Mouse (Mus musculus) layer of hippocampus, postnatal 10 days (tissue): ENCODE data around the gene Defb7. TPM values are rescaled to one million over a fixed set of nuclear protein-coding genes. Genes with fewer than 3 reads are reported as not detected.

Experiments
- DNase-seq, 2 experiments: peaks; one replicate each; pipeline ENCODE4 v3.0.0; 2021; ENCODE audit warnings: low spot score in 2 of 2
- long read RNA-seq: library from polyadenylated mRNA; stranded (forward); transcript quantifications from one replicate; pipeline ENCODE4 v2.0.0, GENCODE M21; 2023
- microRNA-seq, 2 experiments: library from miRNA; unstranded; fragments of <30 nt; microRNA quantifications; one replicate each; pipeline ENCODE4 v1.2.0; 2021
- total RNA-seq, 2 experiments: library from RNA; stranded (reverse); gene quantifications; 2 replicates each; pipeline ENCODE4 v1.2.3; 2021

The Defb7 gene
- total RNA-seq, result not detected
- long read RNA-seq, result 0 reads

GRCm38 (mm10) chr8:19494797-19495196 is at the start of gene Defb7:
Defb7 (plus strand) TSS chr8:19495097.
- DNase-seq, result no peak

- DNase-seq, result no peak
Measured at GRCm38 (mm10) chr8:19446378-19446777, 48.5 kb upstream of the Defb7 start.

- no peak for DNase-seq
Measured at GRCm38 (mm10) chr8:19461355-19461754, 33.5 kb upstream of the Defb7 start.

GRCm38 (mm10) chr8:19469026-19469425 is 25.9 kb upstream of the Defb7 start:
- no peak for DNase-seq

- no peak for DNase-seq
Measured at GRCm38 (mm10) chr8:19500524-19500923, 5.6 kb downstream of the Defb7 start.

GRCm38 (mm10) chr8:19535195-19535829 is 40.4 kb downstream of the Defb7 start:
- DNase-seq, result no peak

GRCm38 (mm10) chr8:19540376-19540775 is 45.5 kb downstream of the Defb7 start:
- no peak for DNase-seq

Small RNA genes within 50 kb of the gene (microRNA-seq; reads per million reads assigned to microRNA genes)
- gene Gm27288 (0 reads per million in 2 experiments), gene Gm27852 (0 reads per million in 2 experiments)

Other genes starting within 250 kb of the Defb7 start
- not detected for gene Defb5, start 247.5 kb upstream of the Defb7 start, total RNA-seq
- not detected for gene Defb3, start 201.7 kb upstream of the Defb7 start, total RNA-seq
- gene Defb8, start 47.5 kb upstream of the Defb7 start, total RNA-seq, result not detected
- gene 4930467E23Rik, start 234.5 kb downstream of the Defb7 start, total RNA-seq, result not detected